In genomic region chr2:36049567-36049954, GRCm38 (mm10) we compare ENCODE assay signal across 10 mouse cellular contexts. TPM values are rescaled to one million over a fixed set of nuclear protein-coding genes. Genes with fewer than 3 reads are reported as not detected.
DNase-seq lines count a peak whose midpoint lies in the region; ATAC-seq and TF ChIP-seq lines count a peak whose summit lies in the region.
"Had no signal": no experiment of that assay in that cellular context is flagged by ENCODE, and none has a peak within 500 bp of the region (broad histone marks: within the 10 kb centered on the region; RNA-seq: fewer than 3 reads in every experiment).

No protein-coding gene starts in this region.

- 50% methylated on average over 10 of the region's 10 CpGs for WGBS in cerebellum, adult 2 months
- 43% methylated on average over 10 of the region's 10 CpGs for WGBS in liver, embryonic 13.5 days (ENCODE audit: insufficient replicate concordance)
- 46% methylated on average over 10 of the region's 10 CpGs for WGBS in stomach, postnatal 0 days

- no peak for DNase-seq in cerebellum, adult 2 months
- no peak for DNase-seq in cerebellum, adult 8-10 months
- no peak for DNase-seq in liver, embryonic 13.5 days
- no peak for DNase-seq in stomach, postnatal 0 days (ENCODE audit: low spot score)
- DNase-seq in T-cell, adult 2 months (ENCODE audit: low spot score) = no peak
- no peak for DNase-seq in thymus, postnatal 14 days

- peak overlapping the region; percentile 85 for H3K4me3 ChIP-seq in cerebellum, adult 2 months (replicated peaks; ENCODE audit: insufficient read depth, low read depth, low read length)
- peak overlapping the region; percentile 95 for H3K4me3 ChIP-seq in megakaryocyte, embryonic 14.5 days (replicated peaks)
- H3K4me3 ChIP-seq in liver, embryonic 13.5 days (replicated peaks) = peak overlapping the region; percentile 81
- H3K4me3 ChIP-seq in stomach, postnatal 0 days (ENCODE audit: low read depth, low read length) = peak overlapping the region; percentile 72

- no peak for TF ChIP-seq POLR2A in cerebellum, adult 2 months (IDR thresholded peaks at IDR 0.05; ENCODE audit: borderline replicate concordance, insufficient read depth, low read length)

- H3K4me1 ChIP-seq in cerebellum, adult 2 months (ENCODE audit: control insufficient read depth, insufficient read depth, low read length) = peaks cover 9% of the 10 kb centered on the region; the same call in 1 of the 2 replicates
- H3K4me1 ChIP-seq in megakaryocyte, embryonic 14.5 days = peaks cover 30% of the 10 kb centered on the region
- H3K4me1 ChIP-seq in liver, embryonic 13.5 days (replicated peaks) = peaks cover 26% of the 10 kb centered on the region
- peaks cover 3% of the 10 kb centered on the region; the same call in 1 of the 2 replicates for H3K4me1 ChIP-seq in stomach, postnatal 0 days (replicated peaks; ENCODE audit: control insufficient read depth, insufficient read depth)

- peak overlapping the region; percentile 82 for H3K4me2 ChIP-seq in liver, embryonic 13.5 days
- H3K4me2 ChIP-seq in stomach, postnatal 0 days (replicated peaks; ENCODE audit: low read depth) = peak overlapping the region; percentile 70

- H3K27me3 ChIP-seq in cerebellum, adult 2 months (ENCODE audit: control insufficient read depth, insufficient read depth, low read length) = no peaks in the 10 kb centered on the region
- peaks cover 24% of the 10 kb centered on the region for H3K27me3 ChIP-seq in megakaryocyte, embryonic 14.5 days (replicated peaks)
- H3K27me3 ChIP-seq in liver, embryonic 13.5 days = peaks cover 7% of the 10 kb centered on the region
- H3K27me3 ChIP-seq in stomach, postnatal 0 days (ENCODE audit: control insufficient read depth, insufficient read depth, low read length) = no peaks in the 10 kb centered on the region

- H3K9ac ChIP-seq in liver, embryonic 13.5 days = no peak overlapping the region
- H3K9ac ChIP-seq in stomach, postnatal 0 days (ENCODE audit: low read length) = peak overlapping the region; percentile 88; the same call in 1 of the 2 replicates

- H3K9me3 ChIP-seq in megakaryocyte, embryonic 14.5 days = no peaks in the 10 kb centered on the region
- H3K9me3 ChIP-seq in liver, embryonic 13.5 days (replicated peaks) = no peaks in the 10 kb centered on the region
- H3K9me3 ChIP-seq in stomach, postnatal 0 days (ENCODE audit: control insufficient read depth, low read length) = no peaks in the 10 kb centered on the region

- H3K27ac ChIP-seq in cerebellum, adult 2 months (ENCODE audit: insufficient read depth, low read length) = no peak overlapping the region
- no peak overlapping the region for H3K27ac ChIP-seq in liver, embryonic 13.5 days
- H3K27ac ChIP-seq in stomach, postnatal 0 days (replicated peaks) = no peak overlapping the region

- no peak for TF ChIP-seq CTCF in cerebellum, adult 2 months (IDR thresholded peaks at IDR 0.05; ENCODE audit: borderline replicate concordance, insufficient read depth, low read depth, low read length)
- no peak for TF ChIP-seq CTCF in stomach, postnatal 0 days (IDR thresholded peaks at IDR 0.05; ENCODE audit: low read depth)

- ATAC-seq in megakaryocyte, adult 5-6 weeks (ENCODE audit: poor library complexity, severe bottlenecking) = no peak
- ATAC-seq in liver, embryonic 13.5 days (ENCODE audit: low read depth) = peak; percentile 1; the same call in 1 of the 2 replicates
- 0 out of 2 replicates have a peak, but pooled peaks have one; percentile 15 for ATAC-seq in stomach, postnatal 0 days (ENCODE audit: low FRiP score, low TSS enrichment)

- peaks cover 24% of the 10 kb centered on the region for H3K36me3 ChIP-seq in megakaryocyte, embryonic 14.5 days (replicated peaks; ENCODE audit: low read length)
- peaks cover 5% of the 10 kb centered on the region; the same call in 1 of the 2 replicates for H3K36me3 ChIP-seq in liver, embryonic 13.5 days
- H3K36me3 ChIP-seq in stomach, postnatal 0 days (ENCODE audit: control insufficient read depth, insufficient read depth, low read length) = no peaks in the 10 kb centered on the region

- TF ChIP-seq EP300 in stomach, postnatal 0 days (optimal IDR thresholded peaks at IDR 0.05) = no peak

RNA-seq across cellular contexts. Expression of gene Morn5, which starts 0.3 kb away (rescaled TPM):
- polyA plus RNA-seq in cerebellum, adult 2 months (2012; rRNA removed) = 2.5 and 2.6 TPM in 2 replicates
- not detected in 2 replicates for polyA plus RNA-seq in megakaryocyte, embryonic 14.5 days (2012; ENCODE audit: insufficient read depth, low replicate concordance)
- total RNA-seq in megakaryocyte, adult 5-6 weeks (2015) = 0.25 TPM in 1 of 2 replicates, not detected in the other
- not detected in 2 replicates for total RNA-seq in megakaryocyte, adult 5-6 weeks (2017)
- not detected in 2 replicates for polyA plus RNA-seq in liver, embryonic 13.5 days (2015; fragmentation: Nextera tagmentation; extraction: Ambion mirVana)
- polyA plus RNA-seq in stomach, postnatal 0 days (2015; fragmentation: Nextera tagmentation; extraction: Ambion mirVana) = not detected in 2 replicates
- total RNA-seq: adrenal gland, postnatal 10 days; hematopoietic stem cell, adult 5-6 weeks had no signal

RNA-seq across cellular contexts. Expression of gene Ndufa8, which starts 0.4 kb away (rescaled TPM):
- 241 and 249 TPM in 2 replicates for polyA plus RNA-seq in cerebellum, adult 2 months (2012; rRNA removed)
- polyA plus RNA-seq in megakaryocyte, embryonic 14.5 days (2012; ENCODE audit: insufficient read depth, low replicate concordance) = 30.0 and 76.6 TPM in 2 replicates
- 87.6 and 88.1 TPM in 2 replicates for total RNA-seq in megakaryocyte, adult 5-6 weeks (2015)
- total RNA-seq in megakaryocyte, adult 5-6 weeks (2017) = 35.7 and 48.5 TPM in 2 replicates
- polyA plus RNA-seq in liver, embryonic 13.5 days (2015; fragmentation: Nextera tagmentation; extraction: Ambion mirVana) = 152 and 156 TPM in 2 replicates
- 237 and 242 TPM in 2 replicates for polyA plus RNA-seq in stomach, postnatal 0 days (2015; fragmentation: Nextera tagmentation; extraction: Ambion mirVana)

RNA-seq across cellular contexts. Expression of gene Lhx6, which starts 55.6 kb away (rescaled TPM):
- 0.13 and 0.24 TPM in 2 replicates for polyA plus RNA-seq in cerebellum, adult 2 months (2012; rRNA removed)
- polyA plus RNA-seq in megakaryocyte, embryonic 14.5 days (2012; ENCODE audit: insufficient read depth, low replicate concordance) = 0.18 TPM in 1 of 2 replicates, not detected in the other
- not detected in 2 replicates for total RNA-seq in megakaryocyte, adult 5-6 weeks (2015)
- total RNA-seq in megakaryocyte, adult 5-6 weeks (2017) = not detected in 2 replicates
- 0.16 and 0.19 TPM in 2 replicates for polyA plus RNA-seq in liver, embryonic 13.5 days (2015; fragmentation: Nextera tagmentation; extraction: Ambion mirVana)
- 0.41 and 0.79 TPM in 2 replicates for polyA plus RNA-seq in stomach, postnatal 0 days (2015; fragmentation: Nextera tagmentation; extraction: Ambion mirVana)
- total RNA-seq: hematopoietic stem cell, adult 5-6 weeks had no signal
